Mouse (Mus musculus): ENCODE results near the gene Vmn2r7. TPM values are rescaled to one million over a fixed set of nuclear protein-coding genes. Genes with fewer than 3 reads are reported as not detected.
"Not testable (repeated sequence)": the region's sequence is repeated elsewhere in the genome, so short reads cannot be mapped to it uniquely, and the experiment has no call there.

Gene Vmn2r7
- total RNA-seq (2015; ENCODE audit: low replicate concordance) (not detected in 2 replicates), total RNA-seq (2017; ENCODE audit: low replicate concordance) (0.13 TPM in 1 of 2 replicates, not detected in the other)

DNA sequence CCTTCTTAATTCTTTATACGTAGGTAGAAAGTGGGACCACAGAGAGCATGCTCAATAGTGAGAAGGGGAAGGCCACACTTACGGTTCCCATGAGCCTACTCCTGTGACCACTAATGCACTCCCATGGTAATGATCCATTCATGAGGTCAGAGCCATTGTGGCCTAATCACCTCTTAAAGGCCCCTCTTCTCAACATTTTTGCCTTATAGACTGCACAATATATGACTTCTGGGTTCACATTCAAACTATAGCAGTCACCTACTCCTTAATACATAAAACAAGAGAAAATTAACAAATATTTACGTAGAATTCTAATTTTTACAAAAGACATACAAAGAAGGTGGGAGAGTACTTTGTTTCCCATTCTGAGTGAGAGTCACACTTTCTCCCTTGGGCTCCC is at the start of gene Vmn2r7:
Gene Vmn2r7, minus strand, starts transcription at position 101 of the 400 bp plus-strand sequence.
- not testable (repeated sequence) for ATAC-seq (replicated peaks; ENCODE audit: low FRiP score, poor library complexity, severe bottlenecking)

- ATAC-seq (replicated peaks; ENCODE audit: low FRiP score, poor library complexity, severe bottlenecking): no peak
Measured at GRCm38 (mm10) chr3:64889725-64890124, 45.2 kb upstream of the Vmn2r7 start.

- ATAC-seq (replicated peaks; ENCODE audit: low FRiP score, poor library complexity, severe bottlenecking): no peak
Measured at GRCm38 (mm10) chr3:64878199-64878977, 33.8 kb upstream of the Vmn2r7 start.

- ATAC-seq (replicated peaks; ENCODE audit: low FRiP score, poor library complexity, severe bottlenecking): no peak
Measured at GRCm38 (mm10) chr3:64876669-64877068, 32.1 kb upstream of the Vmn2r7 start.

GRCm38 (mm10) chr3:64842881-64843280 is 1.7 kb downstream of the Vmn2r7 start:
- ATAC-seq (replicated peaks; ENCODE audit: low FRiP score, poor library complexity, severe bottlenecking): no peak

GRCm38 (mm10) chr3:64842299-64842698 is 2.3 kb downstream of the Vmn2r7 start:
- ATAC-seq (replicated peaks; ENCODE audit: low FRiP score, poor library complexity, severe bottlenecking): no peak

- no peak for ATAC-seq (replicated peaks; ENCODE audit: low FRiP score, poor library complexity, severe bottlenecking)
Measured at GRCm38 (mm10) chr3:64831134-64831533, 13.4 kb downstream of the Vmn2r7 start.

GRCm38 (mm10) chr3:64791245-64791591 is 53.3 kb downstream of the Vmn2r7 start:
- ATAC-seq (replicated peaks; ENCODE audit: low FRiP score, poor library complexity, severe bottlenecking): no peak

GRCm38 (mm10) chr3:64790509-64791244 is 53.9 kb downstream of the Vmn2r7 start:
- ATAC-seq (replicated peaks; ENCODE audit: low FRiP score, poor library complexity, severe bottlenecking): no peak

DNA sequence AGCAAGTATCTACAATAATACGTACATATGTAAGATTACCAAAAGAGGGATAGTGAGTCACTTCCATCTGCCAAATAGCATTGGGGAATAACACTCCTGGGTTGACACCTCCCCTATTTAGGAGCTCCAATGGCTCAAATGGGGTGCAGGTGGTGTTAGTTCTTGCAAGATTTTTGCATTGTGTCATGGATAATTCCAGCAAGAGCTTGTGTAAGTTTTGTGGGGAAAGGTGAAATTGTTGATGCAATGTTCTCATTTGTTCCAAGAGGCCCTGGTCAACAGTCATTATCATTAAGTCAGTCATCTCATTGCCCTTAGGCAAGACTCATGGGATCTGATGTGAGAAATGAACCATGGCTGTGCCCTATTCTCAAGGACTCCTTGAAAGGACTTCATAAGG is 61.7 kb downstream of the Vmn2r7 start:
- no peak for ATAC-seq (replicated peaks; ENCODE audit: low FRiP score, poor library complexity, severe bottlenecking)

- no peak for ATAC-seq (replicated peaks; ENCODE audit: low FRiP score, poor library complexity, severe bottlenecking)
Measured at GRCm38 (mm10) chr3:64772132-64772531, 72.4 kb downstream of the Vmn2r7 start.

GRCm38 (mm10) chr3:64756145-64756544 is 88.4 kb downstream of the Vmn2r7 start:
- no peak for ATAC-seq (replicated peaks; ENCODE audit: low FRiP score, poor library complexity, severe bottlenecking)

DNA sequence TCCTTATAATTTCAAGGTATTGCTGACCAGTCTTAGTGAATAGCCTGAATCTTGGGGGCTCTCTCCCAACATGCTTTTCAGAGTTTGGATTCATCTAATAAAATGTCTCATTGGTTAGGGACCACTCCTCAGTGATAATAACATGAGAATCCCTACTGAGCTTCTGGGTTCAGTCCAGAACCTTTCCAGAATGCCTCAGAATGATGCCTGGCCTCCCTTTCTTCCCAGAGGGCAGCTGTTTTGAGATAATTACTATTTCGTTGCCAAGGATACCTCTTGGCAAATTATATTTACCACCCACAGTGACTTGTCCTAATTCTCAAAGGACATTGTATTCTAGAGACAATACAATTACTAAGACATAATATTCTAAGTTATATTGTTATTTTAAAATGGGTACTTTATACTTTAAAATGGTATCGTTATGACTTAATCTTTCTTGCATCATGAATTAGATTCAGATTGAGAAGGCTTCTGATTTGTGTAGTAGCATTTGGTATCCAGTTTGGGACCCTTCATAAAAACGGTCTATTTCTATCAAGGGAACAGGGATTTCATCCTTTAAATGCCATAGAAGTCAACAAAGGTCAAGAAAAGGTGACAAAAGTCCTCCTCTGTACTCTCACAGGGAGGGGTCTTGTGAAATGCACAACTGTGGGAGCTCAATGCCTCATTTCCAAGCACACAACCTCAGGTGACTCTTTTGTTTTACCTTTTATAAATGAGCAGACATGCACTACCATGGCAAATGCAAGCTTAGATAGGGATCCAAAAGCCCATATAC is 117.2 kb downstream of the Vmn2r7 start:
- not testable (repeated sequence) for ATAC-seq (replicated peaks; ENCODE audit: low FRiP score, poor library complexity, severe bottlenecking)

- ATAC-seq (replicated peaks; ENCODE audit: low FRiP score, poor library complexity, severe bottlenecking): not testable (repeated sequence)
Measured at GRCm38 (mm10) chr3:64725736-64726135, 118.8 kb downstream of the Vmn2r7 start.

DNA sequence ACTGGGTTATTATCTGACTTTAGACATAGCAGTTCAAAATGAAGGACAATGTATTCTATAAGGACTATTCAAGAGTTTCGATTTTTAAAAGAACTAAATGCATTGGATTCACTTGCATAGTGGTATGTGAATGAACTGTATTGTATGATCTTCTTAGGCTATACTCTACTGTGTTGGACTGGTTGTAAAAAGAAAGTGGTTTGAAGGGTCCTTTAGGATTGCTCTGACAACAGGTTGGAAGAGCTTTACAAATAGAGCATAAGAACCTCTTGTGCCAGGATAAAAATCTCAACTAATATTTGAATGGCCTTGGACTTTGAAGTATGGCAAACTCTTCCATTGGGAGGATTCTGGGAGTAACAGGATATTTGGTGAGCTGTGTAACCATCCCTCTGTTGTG is 168.5 kb downstream of the Vmn2r7 start:
- not testable (repeated sequence) for ATAC-seq (replicated peaks; ENCODE audit: low FRiP score, poor library complexity, severe bottlenecking)

Data from erythroid progenitor cell, adult 5-6 weeks (primary cell).